ENCODE assay signal across 19 mouse cellular contexts in genomic region chr12:71244766-71245390, GRCm38 (mm10).
DNase-seq lines count a peak whose midpoint lies in the region; ATAC-seq lines count a peak whose summit lies in the region.
"Had no signal": no experiment of that assay in that cellular context is flagged by ENCODE, and none has a peak within 500 bp of the region (broad histone marks: within the 10 kb centered on the region; RNA-seq: fewer than 3 reads in every experiment).

No protein-coding gene starts in this region.

- DNase-seq in heart, adult 11 months = peak; percentile 39
- DNase-seq in heart, postnatal 14 days = no peak
- peak; percentile 38 for DNase-seq in kidney, postnatal 14 days
- DNase-seq in NIH3T3 (ENCODE audit: low read depth) = peak; percentile 21
- no peak for DNase-seq in left cerebral cortex, adult 8-10 months (ENCODE audit: low spot score in 2 of 2)
- DNase-seq in urinary bladder, postnatal 36 days (ENCODE audit: low spot score in 2 of 2) = no peak
- DNase-seq: adrenal gland, postnatal 36 days; cerebellum, adult 9-10 months; forebrain, postnatal 0 days; heart, adult 2 months; lung, adult 18-20 months; right cerebral cortex, adult 18-20 months; thymus, adult 2 months had no signal

- peaks cover 31% of the 10 kb centered on the region for H3K36me3 ChIP-seq in kidney, embryonic 16.5 days (ENCODE audit: insufficient read depth, low read length)
- peaks cover 36% of the 10 kb centered on the region for H3K36me3 ChIP-seq in embryonic facial prominence, embryonic 15.5 days

- no peak for ATAC-seq in kidney, embryonic 16.5 days (ENCODE audit: low FRiP score, low TSS enrichment)
- ATAC-seq in embryonic facial prominence, embryonic 15.5 days (ENCODE audit: insufficient number of reproducible peaks, low FRiP score, low TSS enrichment, low read depth) = no peak
- ATAC-seq: forebrain, postnatal 0 days; intestine, embryonic 15.5 days; midbrain, embryonic 16.5 days; Patski had no signal

- H3K9ac ChIP-seq in kidney, embryonic 16.5 days (replicated peaks; ENCODE audit: low read length) = no peak overlapping the region
- no peak overlapping the region for H3K9ac ChIP-seq in embryonic facial prominence, embryonic 15.5 days
- H3K9ac ChIP-seq: forebrain, postnatal 0 days; hindbrain, embryonic 14.5 days; intestine, embryonic 15.5 days had no signal

- H3K4me3 ChIP-seq in kidney, embryonic 16.5 days (ENCODE audit: low read length) = no peak overlapping the region
- H3K4me3 ChIP-seq in embryonic facial prominence, embryonic 15.5 days (replicated peaks) = no peak overlapping the region
- H3K4me3 ChIP-seq: heart, adult 2 months; intestine, embryonic 15.5 days had no signal

- whole genome bisulfite sequencing in kidney, embryonic 16.5 days = 54% methylated on average over 11 of the region's 11 CpGs
- WGBS in embryonic facial prominence, embryonic 15.5 days = 32% methylated on average over 11 of the region's 11 CpGs

- no peaks in the 10 kb centered on the region for H3K27me3 ChIP-seq in kidney, embryonic 16.5 days (ENCODE audit: insufficient read depth, low read length)
- H3K27me3 ChIP-seq in embryonic facial prominence, embryonic 15.5 days = no peaks in the 10 kb centered on the region
- H3K27me3 ChIP-seq: intestine, embryonic 15.5 days; Patski had no signal

- no peak overlapping the region for H3K4me2 ChIP-seq in kidney, embryonic 16.5 days (replicated peaks; ENCODE audit: low read depth, low read length)
- H3K4me2 ChIP-seq in embryonic facial prominence, embryonic 15.5 days (replicated peaks) = no peak overlapping the region
- H3K4me2 ChIP-seq: hindbrain, embryonic 14.5 days; intestine, embryonic 15.5 days had no signal

- intact Hi-C loops in heart, postnatal 14 days (cut with DNase I) = no loop called here

- H3K9me3 ChIP-seq in kidney, embryonic 16.5 days (ENCODE audit: low read length) = peaks cover 20% of the 10 kb centered on the region
- H3K9me3 ChIP-seq in embryonic facial prominence, embryonic 15.5 days (replicated peaks) = peaks cover 6% of the 10 kb centered on the region; the same call in 1 of the 2 replicates

- H3K4me1 ChIP-seq in kidney, embryonic 16.5 days (ENCODE audit: insufficient read depth, low read length) = peaks cover 3% of the 10 kb centered on the region; the same call in 1 of the 2 replicates
- peaks cover 10% of the 10 kb centered on the region for H3K4me1 ChIP-seq in embryonic facial prominence, embryonic 15.5 days
- H3K4me1 ChIP-seq: intestine, embryonic 15.5 days had no signal

- H3K27ac ChIP-seq in kidney, embryonic 16.5 days (ENCODE audit: low read length) = no peak overlapping the region
- peak overlapping the region; percentile 58 for H3K27ac ChIP-seq in embryonic facial prominence, embryonic 15.5 days (replicated peaks)
- H3K27ac ChIP-seq: heart, adult 2 months; hindbrain, embryonic 14.5 days; intestine, embryonic 15.5 days had no signal

Comparison
In these comparisons a context has a peak if more than half of its experiments do, and no peak if none do; other contexts are left out.
1. DNase-seq: peak in heart, adult 11 months (single experiment), kidney, postnatal 14 days (single experiment) and NIH3T3 (single experiment); none in heart, postnatal 14 days (0 of 2), left cerebral cortex, adult 8-10 months (0 of 2) and urinary bladder, postnatal 36 days (0 of 2).